Mouse (Mus musculus) myocyte (in vitro differentiated cells): ENCODE measurements at regions not wholly inside any gene's neighbourhood (a gene's known extent, or its start where the extent isn't known, plus 50 kb on each side); places are given as distances from the start of the nearest gene placed in this dataset.

Source experiments
- H3K27me3 ChIP-seq: one replicate; pipeline ENCODE4 v1.6.1; 2011; ENCODE audit not compliant: control insufficient read depth, insufficient read depth, insufficient read length
- H3K36me3 ChIP-seq: one replicate; pipeline ENCODE4 v1.6.1; 2011; ENCODE audit not compliant: control insufficient read depth, insufficient read depth
- H3K4me2 ChIP-seq: one replicate; pipeline ENCODE4 v1.6.1; 2011; ENCODE audit warnings: low read depth, control low read depth
- H3K4me3 ChIP-seq: one replicate; pipeline ENCODE4 v1.5.1; 2011; ENCODE audit warnings: mild to moderate bottlenecking, control low read depth, moderate library complexity
- H3K79me2 ChIP-seq: one replicate; pipeline ENCODE4 v1.6.1; 2011; ENCODE audit not compliant: control insufficient read depth, insufficient read depth
- H3ac ChIP-seq: one replicate; pipeline ENCODE4 v1.6.1; 2011; ENCODE audit not compliant: control insufficient read depth, insufficient read length
- CEBPB ChIP-seq: IDR thresholded peaks from 2 replicates; pipeline ENCODE4 v1.6.1; 2011; ENCODE audit warnings: mild to moderate bottlenecking, moderate library complexity; ENCODE audit not compliant: poor library complexity, insufficient read depth, severe bottlenecking
- E2F4 ChIP-seq: IDR thresholded peaks from one replicate; pipeline ENCODE4 v1.6.1; 2011; ENCODE audit warnings: mild to moderate bottlenecking, control low read depth, moderate library complexity; ENCODE audit not compliant: insufficient read depth
- MAX ChIP-seq: IDR thresholded peaks from one replicate; pipeline ENCODE4 v1.6.1; 2011; ENCODE audit warnings: low read depth, mild to moderate bottlenecking, control low read depth
- MYOD1 ChIP-seq, 3 experiments: IDR thresholded peaks; one replicate each; pipeline ENCODE4 v1.6.1; 2011; ENCODE audit warnings: control low read depth in 2 of 3, low read depth in 2 of 3, mild to moderate bottlenecking in 2 of 3, moderate library complexity in 1 of 3; ENCODE audit not compliant: insufficient read length in 2 of 3, control insufficient read depth in 1 of 3
- MYOG ChIP-seq, 3 experiments: IDR thresholded peaks; one replicate each; pipeline ENCODE4 v1.6.1; 2011; ENCODE audit warnings: control low read depth in 2 of 3, low read depth in 2 of 3, mild to moderate bottlenecking in 2 of 3; ENCODE audit not compliant: insufficient read length in 2 of 3, control insufficient read depth in 1 of 3, insufficient read depth in 1 of 3
- POLR2A ChIP-seq: IDR thresholded peaks from one replicate; pipeline ENCODE4 v1.6.1; 2011; ENCODE audit warnings: low read depth, mild to moderate bottlenecking, control low read depth, moderate library complexity; ENCODE audit not compliant: insufficient read length
- POLR2AphosphoS2 ChIP-seq: IDR thresholded peaks from one replicate; pipeline ENCODE4 v1.6.1; 2011; ENCODE audit warnings: low read depth, control low read depth; ENCODE audit not compliant: insufficient read length
- REST ChIP-seq: IDR thresholded peaks from one replicate; pipeline ENCODE4 v1.6.1; 2011; ENCODE audit warnings: mild to moderate bottlenecking, control low read depth, moderate library complexity; ENCODE audit not compliant: insufficient read depth, insufficient read length
- SRF ChIP-seq: IDR thresholded peaks from one replicate; pipeline ENCODE4 v1.6.1; 2011; ENCODE audit warnings: low read depth; ENCODE audit not compliant: control insufficient read depth, insufficient read length
- TCF12 ChIP-seq: IDR thresholded peaks from one replicate; pipeline ENCODE4 v1.6.1; 2011; ENCODE audit warnings: mild to moderate bottlenecking, control low read depth; ENCODE audit not compliant: poor library complexity, insufficient read depth, severe bottlenecking
- TCF3 ChIP-seq: IDR thresholded peaks from one replicate; pipeline ENCODE4 v1.6.1; 2011; ENCODE audit warnings: low read depth, control low read depth; ENCODE audit not compliant: insufficient read length
- USF1 ChIP-seq: IDR thresholded peaks from one replicate; pipeline ENCODE4 v1.6.1; 2011; ENCODE audit warnings: low read depth, mild to moderate bottlenecking, control low read depth, moderate library complexity

DNA sequence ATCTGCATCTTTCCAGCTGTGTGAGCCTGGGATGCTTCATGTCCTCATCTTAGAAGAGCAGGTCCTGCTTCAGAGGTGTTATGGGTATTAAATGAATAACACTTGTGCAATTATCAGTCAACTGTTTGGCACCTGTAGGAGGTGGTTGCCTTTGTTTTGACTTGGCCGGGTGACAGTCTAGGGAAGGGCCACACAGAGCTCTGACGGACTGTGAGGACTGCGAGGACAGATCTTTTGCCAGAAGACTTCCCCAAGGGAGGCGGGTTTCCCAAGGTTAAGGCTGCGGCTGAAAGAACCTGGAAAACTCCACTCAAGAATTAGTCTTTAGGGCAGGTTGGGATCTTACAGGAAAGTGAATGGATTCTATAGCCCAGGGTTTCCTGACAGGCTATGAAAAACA is 239.8 kb downstream of the Ikzf2 start:
- TF ChIP-seq MYOG (IDR thresholded peaks at IDR 0.05; ENCODE audit: control insufficient read depth in 1 of 3, insufficient read depth in 1 of 3, insufficient read length in 2 of 3, low read depth in 2 of 3), result no peak
- TF ChIP-seq POLR2A, result no peak
- no peak for TF ChIP-seq MAX
- TF ChIP-seq POLR2AphosphoS2, result no peak
- TF ChIP-seq E2F4, result no peak
- TF ChIP-seq MYOD1 (IDR thresholded peaks at IDR 0.05; ENCODE audit: control insufficient read depth in 1 of 3, insufficient read length in 2 of 3, low read depth in 2 of 3), result no peak
- TF ChIP-seq SRF, result no peak
- no peak for TF ChIP-seq REST
- TF ChIP-seq TCF3, result no peak
- Histone ChIP-seq H3K4me2 (no peak overlapping the region), H3K79me2 (no peaks in the 10 kb centered on the region)

GRCm38 (mm10) chr1:69444722-69445121 is 242.3 kb downstream of the Ikzf2 start:
- Histone ChIP-seq H3K27me3 (no peaks in the 10 kb centered on the region), H3K4me3 (no peak overlapping the region), H3K4me2 (no peak overlapping the region), H3K36me3 (no peaks in the 10 kb centered on the region), H3ac (no peak overlapping the region), H3K79me2 (no peaks in the 10 kb centered on the region)
- TF ChIP-seq E2F4, result no peak
- TF ChIP-seq USF1, result no peak
- TF ChIP-seq SRF, result no peak
- TF ChIP-seq MAX, result no peak
- no peak for TF ChIP-seq TCF3
- TF ChIP-seq MYOG (IDR thresholded peaks at IDR 0.05; ENCODE audit: control insufficient read depth in 1 of 3, insufficient read depth in 1 of 3, insufficient read length in 2 of 3, low read depth in 2 of 3), result no peak
- no peak for TF ChIP-seq REST
- no peak for TF ChIP-seq CEBPB
- no peak for TF ChIP-seq TCF12
- no peak for TF ChIP-seq POLR2A
- no peak for TF ChIP-seq POLR2AphosphoS2
- no peak for TF ChIP-seq MYOD1 (IDR thresholded peaks at IDR 0.05; ENCODE audit: control insufficient read depth in 1 of 3, insufficient read length in 2 of 3, low read depth in 2 of 3)

More for the DNA sequence above, 239.8 kb downstream of the Ikzf2 start:
- H3K27me3 ChIP-seq, result no peaks in the 10 kb centered on the region
- H3K36me3 ChIP-seq, result no peaks in the 10 kb centered on the region
- H3K4me3 ChIP-seq, result no peak overlapping the region
- no peak overlapping the region for H3ac ChIP-seq

GRCm38 (mm10) chr1:69443466-69443865 is 243.6 kb downstream of the Ikzf2 start:
- H3K36me3 ChIP-seq, result no peaks in the 10 kb centered on the region
- no peaks in the 10 kb centered on the region for H3K79me2 ChIP-seq
- TF ChIP-seq TCF3 (no peak), USF1 (no peak), CEBPB (no peak), REST (no peak), POLR2AphosphoS2 (no peak), E2F4 (no peak), TCF12 (no peak), MAX (no peak), MYOG (IDR thresholded peaks at IDR 0.05; ENCODE audit: control insufficient read depth in 1 of 3, insufficient read depth in 1 of 3, insufficient read length in 2 of 3, low read depth in 2 of 3) (no peak), SRF (no peak), POLR2A (no peak), MYOD1 (IDR thresholded peaks at IDR 0.05; ENCODE audit: control insufficient read depth in 1 of 3, insufficient read length in 2 of 3, low read depth in 2 of 3) (no peak)

GRCm38 (mm10) chr1:69440564-69441334 is 246.3 kb downstream of the Ikzf2 start:
- Histone ChIP-seq H3K79me2 (no peaks in the 10 kb centered on the region), H3K36me3 (no peaks in the 10 kb centered on the region), H3ac (no peak overlapping the region), H3K4me3 (no peak overlapping the region), H3K4me2 (no peak overlapping the region), H3K27me3 (no peaks in the 10 kb centered on the region)
- TF ChIP-seq CEBPB, result no peak
- TF ChIP-seq REST, result no peak
- no peak for TF ChIP-seq MYOD1 (IDR thresholded peaks at IDR 0.05; ENCODE audit: control insufficient read depth in 1 of 3, insufficient read length in 2 of 3, low read depth in 2 of 3)
- no peak for TF ChIP-seq SRF

More at GRCm38 (mm10) chr1:69443466-69443865, 243.6 kb downstream of the Ikzf2 start:
- H3K27me3 ChIP-seq, result no peaks in the 10 kb centered on the region
- H3K4me2 ChIP-seq, result no peak overlapping the region
- H3ac ChIP-seq, result no peak overlapping the region
- H3K4me3 ChIP-seq, result no peak overlapping the region

DNA sequence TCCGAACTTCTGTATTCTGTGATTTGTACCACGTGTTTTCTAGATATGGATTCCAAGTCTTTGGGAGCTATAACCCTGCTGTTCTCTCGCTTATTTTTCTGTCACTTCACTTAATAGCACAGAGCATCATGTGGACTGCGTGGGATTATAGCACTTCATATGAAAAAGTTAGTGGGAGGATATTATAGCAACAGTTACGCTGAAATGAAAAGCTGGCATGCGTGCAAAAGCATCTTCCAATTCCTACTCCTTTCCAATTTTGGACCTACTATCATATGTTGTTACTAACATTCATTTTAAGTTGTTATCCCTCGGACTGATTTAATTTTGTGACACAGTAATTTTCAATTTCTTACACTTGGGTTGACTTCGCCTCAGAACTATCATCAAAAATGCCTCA is 250.0 kb downstream of the Ikzf2 start:
- Histone ChIP-seq H3K36me3 (no peaks in the 10 kb centered on the region), H3K4me2 (no peak overlapping the region), H3K27me3 (no peaks in the 10 kb centered on the region), H3K79me2 (no peaks in the 10 kb centered on the region), H3K4me3 (no peak overlapping the region), H3ac (no peak overlapping the region)
- TF ChIP-seq TCF3 (no peak), E2F4 (no peak), POLR2A (no peak), TCF12 (no peak), REST (no peak), USF1 (no peak), MYOD1 (IDR thresholded peaks at IDR 0.05; ENCODE audit: control insufficient read depth in 1 of 3, insufficient read length in 2 of 3, low read depth in 2 of 3) (no peak), CEBPB (no peak)
